Mouse (Mus musculus) MEL (cell line): ENCODE data around the gene Zfp174. TPM values are rescaled to one million over a fixed set of nuclear protein-coding genes. Genes with fewer than 3 reads are reported as not detected.

Source experiments
- DNase-seq: peaks from one replicate; pipeline ENCODE4 v3.0.0; 2011; ENCODE audit warnings: low read depth, low spot score
- H3K27ac ChIP-seq: 2 replicates; pipeline ENCODE4 v1.5.1; 2012; ENCODE audit warnings: low read depth, mild to moderate bottlenecking, control low read depth, low read length, moderate library complexity; ENCODE audit not compliant: control insufficient read depth
- H3K27me3 ChIP-seq, 2 experiments: fragments of 150-350 bp in 1 of 2; sonication (generic) in 1 of 2; 2 replicates each; pipeline ENCODE4 v1.6.1; 2012; ENCODE audit warnings: low read length in 2 of 2, mild to moderate bottlenecking in 2 of 2, improper control_type of control experiment in 1 of 2, moderate library complexity in 1 of 2; ENCODE audit not compliant: insufficient read depth in 2 of 2, control insufficient read depth in 1 of 2
- H3K36me3 ChIP-seq, 2 experiments: 2 replicates each; pipeline ENCODE4 v1.6.1; 2012 to 2014; ENCODE audit warnings: low read length in 2 of 2, improper control_type of control experiment in 1 of 2, inconsistent platforms in 1 of 2, mild to moderate bottlenecking in 1 of 2; ENCODE audit not compliant: insufficient read depth in 2 of 2, control insufficient read depth in 1 of 2
- H3K4me1 ChIP-seq, 2 experiments: fragments of 150-350 bp in 1 of 2; sonication (generic) in 1 of 2; 2 replicates each; pipeline ENCODE4 v1.6.1; 2012; ENCODE audit warnings: low read length in 2 of 2, improper control_type of control experiment in 1 of 2, mild to moderate bottlenecking in 1 of 2; ENCODE audit not compliant: insufficient read depth in 2 of 2, control insufficient read depth in 1 of 2
- H3K4me3 ChIP-seq, 2 experiments: fragments of 150-350 bp in 1 of 2; sonication (generic) in 1 of 2; 2 replicates each; pipeline ENCODE4 v1.5.1; 2012; ENCODE audit warnings: low read depth in 2 of 2, low read length in 2 of 2, mild to moderate bottlenecking in 2 of 2, moderate library complexity in 2 of 2, control low read depth in 1 of 2, improper control_type of control experiment in 1 of 2; ENCODE audit not compliant: control insufficient read depth in 1 of 2, insufficient read depth in 1 of 2
- H3K79me2 ChIP-seq: 2 replicates; pipeline ENCODE4 v1.6.1; 2012; ENCODE audit warnings: mild to moderate bottlenecking, low read length, moderate library complexity; ENCODE audit not compliant: control insufficient read depth, poor library complexity, insufficient read depth
- H3K9ac ChIP-seq: 2 replicates; pipeline ENCODE4 v1.6.1; 2012; ENCODE audit warnings: low read depth, mild to moderate bottlenecking, control low read depth, low read length, moderate library complexity; ENCODE audit not compliant: control insufficient read depth, poor library complexity, severe bottlenecking
- H3K9me3 ChIP-seq: fragments of 150-350 bp; sonication (generic); replicated peaks from 2 replicates; pipeline ENCODE4 v1.6.1; 2012; ENCODE audit warnings: mild to moderate bottlenecking, low read length, improper control_type of control experiment, moderate library complexity; ENCODE audit not compliant: insufficient read depth
- BHLHE40 ChIP-seq: IDR thresholded peaks from 2 replicates; pipeline ENCODE4 v1.6.1; 2012; ENCODE audit warnings: low read depth, mild to moderate bottlenecking, inconsistent platforms, low read length, improper control_type of control experiment, borderline replicate concordance
- CHD2 ChIP-seq: IDR thresholded peaks from 2 replicates; pipeline ENCODE4 v1.6.1; 2011; ENCODE audit warnings: low read length, improper control_type of control experiment
- E2F4 ChIP-seq: IDR thresholded peaks from 2 replicates; pipeline ENCODE4 v1.6.1; 2011; ENCODE audit warnings: low read depth, low read length, improper control_type of control experiment, borderline replicate concordance
- ELF1 ChIP-seq: IDR thresholded peaks from 2 replicates; pipeline ENCODE4 v1.6.1; 2014; ENCODE audit warnings: low read depth, mild to moderate bottlenecking, inconsistent platforms, low read length, improper control_type of control experiment, moderate library complexity
- EP300 ChIP-seq, 2 experiments: IDR thresholded peaks; 2 replicates each; pipeline ENCODE4 v1.6.1; 2011; ENCODE audit warnings: improper control_type of control experiment in 2 of 2, low read length in 2 of 2, low read depth in 1 of 2, mild to moderate bottlenecking in 1 of 2
- ETS1 ChIP-seq: IDR thresholded peaks from 2 replicates; pipeline ENCODE4 v1.6.1; 2012; ENCODE audit warnings: low read depth, mild to moderate bottlenecking, inconsistent platforms, low read length, improper control_type of control experiment, moderate library complexity
- GABPA ChIP-seq: IDR thresholded peaks from 2 replicates; pipeline ENCODE4 v1.6.1; 2012; ENCODE audit warnings: low read depth, mild to moderate bottlenecking, inconsistent platforms, low read length, improper control_type of control experiment, moderate library complexity
- GATA1 ChIP-seq: IDR thresholded peaks from 2 replicates; pipeline ENCODE4 v1.6.1; 2011; ENCODE audit warnings: low read depth, low read length, improper control_type of control experiment
- HCFC1 ChIP-seq: IDR thresholded peaks from 2 replicates; pipeline ENCODE4 v1.6.1; 2012; ENCODE audit warnings: low read depth, mild to moderate bottlenecking, inconsistent platforms, low read length, improper control_type of control experiment, moderate library complexity
- JUND ChIP-seq: IDR thresholded peaks from 2 replicates; pipeline ENCODE4 v1.6.1; 2011; ENCODE audit warnings: low read depth, mild to moderate bottlenecking, improper control_type of control experiment, low read length
- MAFK ChIP-seq: IDR thresholded peaks from 2 replicates; pipeline ENCODE4 v1.6.1; 2011; ENCODE audit warnings: low read depth, mild to moderate bottlenecking, low read length, improper control_type of control experiment, borderline replicate concordance
- MAX ChIP-seq: IDR thresholded peaks from 2 replicates; pipeline ENCODE4 v1.6.1; 2011; ENCODE audit warnings: low read length, improper control_type of control experiment
- MAZ ChIP-seq: IDR thresholded peaks from 2 replicates; pipeline ENCODE4 v1.6.1; 2012; ENCODE audit warnings: low read depth, mild to moderate bottlenecking, inconsistent platforms, low read length, improper control_type of control experiment
- MXI1 ChIP-seq: IDR thresholded peaks from 2 replicates; pipeline ENCODE4 v1.6.1; 2011; ENCODE audit warnings: mild to moderate bottlenecking, low read depth, low read length, improper control_type of control experiment
- MYB ChIP-seq: IDR thresholded peaks from 2 replicates; pipeline ENCODE4 v1.6.1; 2011; ENCODE audit warnings: mild to moderate bottlenecking, low read depth, low read length, improper control_type of control experiment
- MYC ChIP-seq: IDR thresholded peaks from 2 replicates; pipeline ENCODE4 v1.6.1; 2011; ENCODE audit warnings: low read depth, mild to moderate bottlenecking, low read length, improper control_type of control experiment, moderate library complexity
- NELFE ChIP-seq: IDR thresholded peaks from 2 replicates; pipeline ENCODE4 v1.6.1; 2011; ENCODE audit warnings: low read depth, low read length, improper control_type of control experiment
- POLR2A ChIP-seq, 2 experiments: IDR thresholded peaks; 2 replicates each; pipeline ENCODE4 v1.6.1; 2011 to 2012; ENCODE audit warnings: low read length in 2 of 2, mild to moderate bottlenecking in 2 of 2, control low read depth in 1 of 2, improper control_type of control experiment in 1 of 2, low read depth in 1 of 2, moderate library complexity in 1 of 2; ENCODE audit not compliant: control insufficient read depth in 1 of 2, insufficient read depth in 1 of 2, poor library complexity in 1 of 2
- POLR2AphosphoS5 ChIP-seq: IDR thresholded peaks from 2 replicates; pipeline ENCODE4 v1.6.1; 2012; ENCODE audit warnings: low read depth, borderline replicate concordance, mild to moderate bottlenecking, inconsistent platforms, low read length, moderate library complexity, mixed read lengths
- RAD21 ChIP-seq: IDR thresholded peaks from 2 replicates; pipeline ENCODE4 v1.6.1; 2011; ENCODE audit warnings: mild to moderate bottlenecking, low read depth, low read length, improper control_type of control experiment
- SMC3 ChIP-seq: IDR thresholded peaks from 2 replicates; pipeline ENCODE4 v1.6.1; 2011; ENCODE audit warnings: low read depth, low read length, improper control_type of control experiment
- TAL1 ChIP-seq: IDR thresholded peaks from 2 replicates; pipeline ENCODE4 v1.6.1; 2012; ENCODE audit warnings: mild to moderate bottlenecking, inconsistent platforms, low read length, moderate library complexity, mixed read lengths
- TCF12 ChIP-seq: IDR thresholded peaks from 2 replicates; pipeline ENCODE4 v1.6.1; 2014; ENCODE audit warnings: low read depth, mild to moderate bottlenecking, inconsistent platforms, low read length, improper control_type of control experiment, moderate library complexity
- UBTF ChIP-seq: IDR thresholded peaks from 2 replicates; pipeline ENCODE4 v1.6.1; 2012; ENCODE audit warnings: low read depth, mild to moderate bottlenecking, inconsistent platforms, low read length, improper control_type of control experiment, moderate library complexity, borderline replicate concordance; ENCODE audit not compliant: insufficient read depth
- USF1 ChIP-seq: IDR thresholded peaks from 2 replicates; pipeline ENCODE4 v1.6.1; 2014; ENCODE audit warnings: low read depth, mild to moderate bottlenecking, inconsistent platforms, low read length, improper control_type of control experiment, moderate library complexity
- USF2 ChIP-seq, 2 experiments: IDR thresholded peaks; 2 replicates each; pipeline ENCODE4 v1.6.1; 2011 to 2012; ENCODE audit warnings: improper control_type of control experiment in 2 of 2, low read length in 2 of 2, borderline replicate concordance in 1 of 2, inconsistent platforms in 1 of 2, low read depth in 1 of 2, mild to moderate bottlenecking in 1 of 2; ENCODE audit not compliant: insufficient read depth in 1 of 2
- ZC3H11A ChIP-seq: IDR thresholded peaks from 2 replicates; pipeline ENCODE4 v1.6.1; 2012; ENCODE audit warnings: low read depth, mild to moderate bottlenecking, inconsistent platforms, low read length, improper control_type of control experiment
- ZKSCAN1 ChIP-seq: IDR thresholded peaks from 2 replicates; pipeline ENCODE4 v1.6.1; 2012; ENCODE audit warnings: low read depth, mild to moderate bottlenecking, inconsistent platforms, low read length, improper control_type of control experiment, moderate library complexity
- ZMIZ1 ChIP-seq: IDR thresholded peaks from 2 replicates; pipeline ENCODE4 v1.6.1; 2012; ENCODE audit warnings: low read depth, mild to moderate bottlenecking, inconsistent platforms, low read length, improper control_type of control experiment, moderate library complexity
- polyA plus RNA-seq, 2 experiments: library from polyadenylated mRNA; stranded (reverse) in 1 of 2; unstranded in 1 of 2; fragments of >175 nt in 1 of 2; fragments of >200 nt in 1 of 2; gene quantifications; 2 replicates each; pipeline versions ENCODE4 v1.2.1 to v1.2.4; 2012; ENCODE audit warnings: low replicate concordance in 2 of 2, low read depth in 1 of 2; ENCODE audit not compliant: insufficient read length in 2 of 2, insufficient read depth in 1 of 2, missing spikeins in 1 of 2
- total RNA-seq: library from RNA; depleted of rRNA; stranded (reverse); fragments of 300-350 nt; gene quantifications from 2 replicates; pipeline ENCODE4 v1.2.3, GENCODE M21; 2012

Gene Zfp174
- total and polyA plus RNA-seq, 3 experiments: 0.39 to 24.5 (median 0.58) TPM

GRCm38 (mm10) chr16:3876346-3876745 lies 29.3 kb downstream of the Zfp174 start:
- no peaks in the 10 kb centered on the region for H3K79me2 ChIP-seq
- DNase-seq: no peak
- no peak overlapping the region for H3K9ac ChIP-seq
- TF ChIP-seq MAX: no peak
- no peak for TF ChIP-seq E2F4
- no peak for TF ChIP-seq MAFK
- no peak for TF ChIP-seq RAD21
- no peak for TF ChIP-seq POLR2A (IDR thresholded peaks at IDR 0.05; ENCODE audit: control insufficient read depth in 1 of 2, insufficient read depth in 1 of 2, low read depth in 1 of 2, low read length in 2 of 2, poor library complexity in 1 of 2)
- TF ChIP-seq MAZ: no peak
- TF ChIP-seq HCFC1: no peak
- no peak for TF ChIP-seq SMC3
- H3K9me3 ChIP-seq: no peaks in the 10 kb centered on the region
- no peaks in the 10 kb centered on the region; a peak in 1 of 4 replicates for H3K36me3 ChIP-seq
- H3K27ac ChIP-seq: no peak overlapping the region
- H3K4me1 ChIP-seq: no peaks in the 10 kb centered on the region
- H3K4me3 ChIP-seq: no peak overlapping the region
- no peaks in the 10 kb centered on the region for H3K27me3 ChIP-seq

GRCm38 (mm10) chr16:3884201-3885064 lies 37.4 kb downstream of the Zfp174 start, which contains the start of the genes Zfp597 and Gm20695:
TSS of gene Zfp597 (minus strand) at chr16:3884561.
TSS of gene Gm20695 (plus strand) at chr16:3884648.
- Histone ChIP-seq H3K9ac (peak within 1 kb of the TSS; percentile 96), H3K4me3 (peak within 1 kb of the TSS; percentile 76 to 95), H3K27ac (peak within 1 kb of the TSS; percentile 72), H3K27me3 (no peaks in the 10 kb centered on the region), H3K79me2 (peaks cover 34% of the 10 kb centered on the region), H3K36me3 (peaks cover 0 to 10% of the 10 kb centered on the region in 2 experiments; a peak in 3 of 4 replicates), H3K9me3 (no peaks in the 10 kb centered on the region), H3K4me1 (peaks cover 4 to 5% of the 10 kb centered on the region in 2 experiments; a peak in 3 of 4 replicates)
- peak; percentile 96 for DNase-seq
- TF ChIP-seq NELFE: peak; percentile 67
- TF ChIP-seq ZMIZ1: peak; percentile 71
- 0 out of 4 replicates have a peak, but pooled peaks of 1 of the 2 experiments have one; percentile 24 for TF ChIP-seq EP300 (IDR thresholded peaks at IDR 0.05; ENCODE audit: low read depth in 1 of 2, low read length in 2 of 2)
- no peak for TF ChIP-seq USF2 (IDR thresholded peaks at IDR 0.05; ENCODE audit: borderline replicate concordance in 1 of 2, insufficient read depth in 1 of 2, low read depth in 1 of 2, low read length in 2 of 2)
- TF ChIP-seq MAX: peak; percentile 78
- TF ChIP-seq HCFC1: peak; percentile 98
- no peak for TF ChIP-seq TAL1
- TF ChIP-seq ELF1: peak; percentile 98
- peak; percentile 83 for TF ChIP-seq ETS1
- peak; percentile 50 for TF ChIP-seq CHD2
- peak; percentile 72 for TF ChIP-seq MXI1
- no peak for TF ChIP-seq POLR2AphosphoS5
- TF ChIP-seq USF1: peak; percentile 80
- 0 out of 2 replicates have a peak, but pooled peaks have one; percentile 35 for TF ChIP-seq UBTF
- TF ChIP-seq ZKSCAN1: no peak
- TF ChIP-seq BHLHE40: no peak
- no peak for TF ChIP-seq RAD21
- peak; percentile 53 for TF ChIP-seq TCF12
- peak; percentile 68; the same call in 1 of the 2 replicates for TF ChIP-seq MYC
- TF ChIP-seq JUND: no peak
- TF ChIP-seq MAFK: no peak
- peak; percentile 67; the same call in 1 of the 2 replicates for TF ChIP-seq GABPA
- no peak for TF ChIP-seq GATA1
- 0 out of 2 replicates have a peak, but pooled peaks have one; percentile 2 for TF ChIP-seq ZC3H11A
- no peak for TF ChIP-seq MYB
